Mouse (Mus musculus) lung, adult 10 weeks (tissue): ENCODE data around the gene Zbtb44. TPM values are rescaled to one million over a fixed set of nuclear protein-coding genes. Genes with fewer than 3 reads are reported as not detected.

Experiments used
- polyA plus RNA-seq: library from polyadenylated mRNA; stranded (reverse); fragments of 350-450 nt; fragmentation: Illumina TruSeq; extraction: RNeasy Lipid Tissue Mini Kit (QIAGEN cat#74804); gene quantifications from one replicate; pipeline ENCODE4 v1.2.3, GENCODE M21; 2014; ENCODE audit warnings: low read depth, low replicate concordance; ENCODE audit not compliant: insufficient read depth

The Zbtb44 gene
- polyA plus RNA-seq, result 7.1 TPM

DNA sequence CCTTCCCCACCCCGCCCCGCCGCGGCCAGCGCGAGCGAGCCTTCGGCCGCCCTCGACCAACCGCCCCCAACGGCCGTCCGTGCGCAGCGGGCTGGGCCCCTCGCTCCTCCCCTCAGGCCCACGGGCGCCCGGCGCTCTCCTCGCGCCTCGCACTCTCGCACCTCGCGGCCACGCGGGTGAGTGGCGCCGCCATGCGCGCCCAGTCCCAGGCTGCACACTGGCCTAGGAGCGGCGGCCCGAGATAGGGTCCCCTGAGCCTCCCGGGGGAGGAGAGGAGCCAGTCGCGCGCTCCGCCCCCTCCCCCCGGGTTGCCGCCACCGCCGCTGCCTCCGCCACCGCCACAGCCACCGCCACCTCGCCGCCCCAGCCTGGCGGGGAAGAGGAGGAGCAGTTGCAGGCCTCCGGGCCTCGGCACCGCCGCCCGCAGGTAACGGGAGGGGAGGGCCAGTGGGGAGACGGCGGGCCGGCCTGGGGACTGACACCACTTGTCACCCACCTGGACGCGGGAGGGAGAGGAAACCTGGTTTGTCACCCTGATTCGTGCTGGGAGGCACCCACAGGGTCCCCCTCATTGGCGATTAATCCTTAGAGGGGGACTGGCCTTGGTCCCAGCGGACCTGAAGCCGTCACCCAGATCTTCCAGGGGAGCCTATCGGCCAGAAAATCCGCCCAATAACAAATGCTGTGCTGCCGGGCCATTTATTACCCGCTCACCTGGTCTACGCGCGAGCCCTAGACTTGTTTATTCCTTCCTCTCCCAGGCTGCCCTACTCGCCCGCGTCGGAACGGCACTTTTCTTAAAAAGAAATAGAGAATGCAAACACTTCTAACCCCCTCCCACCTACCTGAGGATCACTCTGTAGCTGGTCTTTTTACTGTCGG is at the start of gene Zbtb44:
Zbtb44 (plus strand) TSS at position 113 of the 882 bp plus-strand sequence.

Other genes starting within 250 kb of the Zbtb44 start
- gene Adamts15, start 108.2 kb upstream of the Zbtb44 start, polyA plus RNA-seq, result 10.4 TPM
- 8.0 TPM for gene Adamts8, start 88.1 kb upstream of the Zbtb44 start, polyA plus RNA-seq
- gene St14, start 101.2 kb downstream of the Zbtb44 start, polyA plus RNA-seq, result 17.2 TPM
- 312 TPM for gene Aplp2, start 181.2 kb downstream of the Zbtb44 start, polyA plus RNA-seq
- 2.2 TPM for gene Prdm10, start 249.9 kb downstream of the Zbtb44 start, polyA plus RNA-seq